Mouse (Mus musculus) gastrocnemius, adult 2 months (tissue): Measurements from ENCODE around the gene Pcnx2. TPM values are rescaled to one million over a fixed set of nuclear protein-coding genes. Genes with fewer than 3 reads are reported as not detected.

Experiments used
- DNase-seq: peaks from one replicate; pipeline ENCODE4 v3.0.0; 2022
- H3K27ac ChIP-seq: fragments of 200-600 bp; 2 replicates; pipeline ENCODE4 v1.8.1; 2022; ENCODE audit warnings: mild to moderate bottlenecking
- H3K4me3 ChIP-seq: fragments of 200-600 bp; 2 replicates; pipeline ENCODE4 v1.8.1; 2022; ENCODE audit warnings: mild to moderate bottlenecking, moderate library complexity
- CTCF ChIP-seq: fragments of 200-600 bp; IDR thresholded peaks from 2 replicates; pipeline ENCODE4 v1.8.1; 2022; ENCODE audit warnings: antibody characterized with exemption, mild to moderate bottlenecking, moderate library complexity
- intact Hi-C: fragments of 180-260 bp; cut with DNase I; formaldehyde crosslinking; loops from one replicate; pipeline ENCODE4 v1.15.1; 2025
- total RNA-seq, 2 experiments: library from RNA; stranded (reverse); gene quantifications; 2 replicates each; pipeline ENCODE4 v1.2.3; 2021

Pcnx2 gene
- total RNA-seq, 2 experiments from 2014 or later, result 0.20 to 0.39 TPM

- intact Hi-C loops, result no loop called here
- H3K27ac ChIP-seq, result no peak overlapping the region
- DNase-seq, result no peak
- TF ChIP-seq CTCF, result no peak
- no peak overlapping the region for H3K4me3 ChIP-seq
Observed at GRCm38 (mm10) chr8:125786886-125787285, 111.2 kb downstream of the Pcnx2 start.

- H3K27ac ChIP-seq, result no peak overlapping the region
- no peak overlapping the region for H3K4me3 ChIP-seq
- no peak for DNase-seq
- intact Hi-C loops, result no loop called here
- TF ChIP-seq CTCF, result no peak
Observed at GRCm38 (mm10) chr8:125782161-125782560, 116.0 kb downstream of the Pcnx2 start.

- intact Hi-C loops, result no loop called here
Observed at GRCm38 (mm10) chr8:125779656-125780055, 118.5 kb downstream of the Pcnx2 start.

GRCm38 (mm10) chr8:125778919-125779318 is 119.2 kb downstream of the Pcnx2 start:
- no peak for TF ChIP-seq CTCF
- no peak overlapping the region for H3K27ac ChIP-seq
- no peak overlapping the region for H3K4me3 ChIP-seq
- DNase-seq, result no peak
- intact Hi-C loops, result no loop called here

More at GRCm38 (mm10) chr8:125779656-125780055, 118.5 kb downstream of the Pcnx2 start:
- no peak overlapping the region for H3K4me3 ChIP-seq
- DNase-seq, result no peak
- no peak for TF ChIP-seq CTCF
- no peak overlapping the region for H3K27ac ChIP-seq

- no peak for TF ChIP-seq CTCF
- intact Hi-C loops, result no loop called here
- DNase-seq, result no peak
- Histone ChIP-seq H3K27ac (no peak overlapping the region), H3K4me3 (no peak overlapping the region)
Observed at GRCm38 (mm10) chr8:125777478-125778164, 120.5 kb downstream of the Pcnx2 start.

- DNase-seq, result no peak
- intact Hi-C loops, result no loop called here
- TF ChIP-seq CTCF, result no peak
Observed at GRCm38 (mm10) chr8:125776800-125777199, 121.3 kb downstream of the Pcnx2 start.

GRCm38 (mm10) chr8:125776314-125776713 is 121.8 kb downstream of the Pcnx2 start:
- Histone ChIP-seq H3K27ac (no peak overlapping the region), H3K4me3 (no peak overlapping the region)
- no peak for TF ChIP-seq CTCF
- no peak for DNase-seq
- intact Hi-C loops, result no loop called here

More at GRCm38 (mm10) chr8:125776800-125777199, 121.3 kb downstream of the Pcnx2 start:
- Histone ChIP-seq H3K27ac (no peak overlapping the region), H3K4me3 (no peak overlapping the region)

GRCm38 (mm10) chr8:125775031-125775430 is 123.1 kb downstream of the Pcnx2 start:
- Histone ChIP-seq H3K27ac (no peak overlapping the region), H3K4me3 (no peak overlapping the region)
- intact Hi-C loops, result no loop called here
- no peak for DNase-seq
- TF ChIP-seq CTCF, result no peak

GRCm38 (mm10) chr8:125773281-125773803 is 124.8 kb downstream of the Pcnx2 start:
- Histone ChIP-seq H3K4me3 (no peak overlapping the region), H3K27ac (no peak overlapping the region)
- intact Hi-C loops, result no loop called here
- no peak for TF ChIP-seq CTCF
- DNase-seq, result no peak

GRCm38 (mm10) chr8:125772300-125772699 is 125.8 kb downstream of the Pcnx2 start:
- no peak overlapping the region for H3K4me3 ChIP-seq
- intact Hi-C loops, result no loop called here
- H3K27ac ChIP-seq, result no peak overlapping the region
- DNase-seq, result no peak
- no peak for TF ChIP-seq CTCF

- no peak for TF ChIP-seq CTCF
- DNase-seq, result no peak
- intact Hi-C loops, result no loop called here
- Histone ChIP-seq H3K27ac (no peak overlapping the region), H3K4me3 (no peak overlapping the region)
Observed at GRCm38 (mm10) chr8:125768079-125768478, 130.0 kb downstream of the Pcnx2 start.

GRCm38 (mm10) chr8:125763066-125763786 is 134.9 kb downstream of the Pcnx2 start:
- H3K4me3 ChIP-seq, result no peak overlapping the region
- intact Hi-C loops, result no loop called here
- no peak for TF ChIP-seq CTCF
- H3K27ac ChIP-seq, result no peak overlapping the region
- no peak for DNase-seq

- intact Hi-C loops, result no loop called here
- peak; percentile 37 for DNase-seq
- H3K4me3 ChIP-seq, result no peak overlapping the region
- peak; percentile 51 for TF ChIP-seq CTCF
- no peak overlapping the region for H3K27ac ChIP-seq
Observed at GRCm38 (mm10) chr8:125759022-125759421, 139.1 kb downstream of the Pcnx2 start.
